Mouse (Mus musculus) neural tube, embryonic 12.5 days (tissue): ENCODE results near the gene Gas7. TPM values are rescaled to one million over a fixed set of nuclear protein-coding genes. Genes with fewer than 3 reads are reported as not detected.
A peak's percentile ranks its signal among the peaks of the same experiment; 100 is the strongest.

Experiments used
- ATAC-seq: fragments of 200-750 bp; cut with Nextera tagmentation; 2 replicates; pipeline ENCODE4 v1.8.0; 2017; ENCODE audit warnings: low read depth, mild to moderate bottlenecking, moderate TSS enrichment, moderate library complexity; ENCODE audit not compliant: low FRiP score
- H3K27ac ChIP-seq: fragments of 300-500 bp; sonication (generic); 2 replicates; pipeline ENCODE4 v1.5.1; 2016
- H3K27me3 ChIP-seq: fragments of 300-500 bp; sonication (generic); replicated peaks from 2 replicates; pipeline ENCODE4 v1.6.1; 2016; ENCODE audit warnings: mild to moderate bottlenecking
- H3K36me3 ChIP-seq: fragments of 300-500 bp; sonication (generic); 2 replicates; pipeline ENCODE4 v1.6.1; 2016; ENCODE audit warnings: mild to moderate bottlenecking
- H3K4me1 ChIP-seq: fragments of 300-500 bp; sonication (generic); 2 replicates; pipeline ENCODE4 v1.6.1; 2016
- H3K4me2 ChIP-seq: fragments of 300-500 bp; sonication (generic); replicated peaks from 2 replicates; pipeline ENCODE4 v1.6.1; 2016; ENCODE audit warnings: mild to moderate bottlenecking
- H3K4me3 ChIP-seq: fragments of 300-500 bp; sonication (generic); 2 replicates; pipeline ENCODE4 v1.5.1; 2016
- H3K9ac ChIP-seq: fragments of 300-500 bp; sonication (generic); 2 replicates; pipeline ENCODE4 v1.6.1; 2016; ENCODE audit warnings: mild to moderate bottlenecking
- H3K9me3 ChIP-seq: fragments of 300-500 bp; sonication (generic); 2 replicates; pipeline ENCODE4 v1.6.1; 2016; ENCODE audit warnings: mild to moderate bottlenecking
- WGBS: fragments of 180-500 bp; shearing (Covaris S2); methylation state at CpG from one replicate; pipeline ENCODE4 v1.1.7; 2016; 5-methylcytosine and 5-hydroxymethylcytosine counted together
- polyA plus RNA-seq: library from polyadenylated mRNA; unstranded; fragments of >200 nt; fragmentation: Nextera tagmentation; extraction: Ambion mirVana; gene quantifications from 2 replicates; pipeline ENCODE4 v1.2.1, GENCODE M21; 2016

Gas7 gene
- polyA plus RNA-seq, 1 experiment from 2014 or later = 4.5 TPM

DNA sequence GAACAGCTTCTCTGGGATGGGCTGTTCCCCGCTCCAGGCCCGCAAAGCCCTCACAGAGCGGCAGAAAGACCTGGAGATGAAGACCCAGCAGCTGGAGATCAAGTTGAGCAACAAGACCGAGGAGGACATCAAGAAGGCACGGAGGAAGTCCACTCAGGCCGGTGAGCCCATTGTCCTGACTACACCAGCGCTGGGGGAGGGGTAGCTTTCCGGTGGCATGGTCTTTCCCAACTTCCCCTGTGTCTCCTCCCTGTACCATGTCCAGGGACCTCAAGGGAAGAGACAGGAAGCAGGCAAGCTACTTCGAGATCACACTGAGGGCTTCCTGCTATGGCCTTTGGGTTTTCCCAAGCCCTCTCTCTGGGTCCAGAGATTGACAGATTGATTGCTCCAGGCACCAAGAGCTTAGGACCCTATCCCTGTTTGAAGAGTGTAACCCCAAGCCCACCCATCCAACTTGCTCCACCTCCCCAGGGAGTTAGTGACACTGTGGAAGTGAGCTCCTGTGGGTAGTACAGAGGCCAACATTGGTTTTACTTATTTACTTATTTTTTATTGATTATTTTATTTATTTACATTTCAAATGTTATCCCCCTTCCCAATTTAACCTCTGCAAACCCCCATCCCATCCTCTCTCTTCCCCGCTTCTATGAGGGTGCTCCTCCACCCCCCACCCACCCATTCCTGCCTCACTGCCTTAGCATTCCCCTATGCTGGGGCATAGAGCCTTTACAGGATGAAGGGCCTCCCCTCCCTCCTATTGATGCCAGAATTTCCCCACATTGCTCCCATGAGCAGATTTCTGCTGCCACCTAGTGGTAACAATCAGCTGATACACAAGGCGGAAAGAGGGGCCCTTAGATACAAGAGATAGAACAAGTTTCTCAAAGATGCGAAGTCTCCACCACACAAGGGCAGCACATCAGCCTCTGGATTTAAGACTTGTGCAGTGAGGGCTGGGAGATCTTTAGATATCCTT, 220.6 kb downstream of the Gas7 start:
- Histone ChIP-seq H3K9ac (no peak overlapping the region), H3K36me3 (no peaks in the 10 kb centered on the region), H3K27ac (no peak overlapping the region), H3K27me3 (no peaks in the 10 kb centered on the region), H3K4me2 (no peak overlapping the region), H3K4me3 (no peak overlapping the region), H3K4me1 (no peaks in the 10 kb centered on the region), H3K9me3 (no peaks in the 10 kb centered on the region)
- WGBS = 64% methylated on average over 12 of the region's 12 CpGs
- peak; percentile 85 for ATAC-seq

DNA sequence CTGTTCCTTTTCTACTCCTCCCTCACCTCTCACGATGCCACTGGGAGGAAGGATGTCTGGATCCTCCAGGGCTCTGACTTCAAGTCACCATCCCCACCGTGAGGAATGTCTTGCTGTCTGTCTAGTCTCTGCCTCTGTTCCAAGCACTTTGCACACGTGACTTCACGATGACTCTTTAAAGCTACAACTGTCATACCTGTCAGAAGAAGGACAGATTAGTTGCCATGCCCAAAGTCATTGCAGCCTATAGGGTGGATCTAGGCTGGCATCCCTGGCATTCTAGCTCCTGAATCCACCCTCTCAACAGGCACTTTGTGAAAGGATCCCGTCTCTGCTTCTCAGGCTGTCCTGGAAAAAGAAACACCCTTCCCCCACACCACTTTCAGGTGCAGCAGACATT, 224.1 kb downstream of the Gas7 start:
- H3K4me2 ChIP-seq = no peak overlapping the region
- H3K4me1 ChIP-seq = no peaks in the 10 kb centered on the region
- no peak overlapping the region for H3K9ac ChIP-seq
- H3K27ac ChIP-seq = no peak overlapping the region
- 76% methylated on average over 5 of the region's 5 CpGs for WGBS
- ATAC-seq = no peak
- no peaks in the 10 kb centered on the region for H3K36me3 ChIP-seq
- no peaks in the 10 kb centered on the region for H3K9me3 ChIP-seq
- H3K27me3 ChIP-seq = no peaks in the 10 kb centered on the region
- H3K4me3 ChIP-seq = no peak overlapping the region

DNA sequence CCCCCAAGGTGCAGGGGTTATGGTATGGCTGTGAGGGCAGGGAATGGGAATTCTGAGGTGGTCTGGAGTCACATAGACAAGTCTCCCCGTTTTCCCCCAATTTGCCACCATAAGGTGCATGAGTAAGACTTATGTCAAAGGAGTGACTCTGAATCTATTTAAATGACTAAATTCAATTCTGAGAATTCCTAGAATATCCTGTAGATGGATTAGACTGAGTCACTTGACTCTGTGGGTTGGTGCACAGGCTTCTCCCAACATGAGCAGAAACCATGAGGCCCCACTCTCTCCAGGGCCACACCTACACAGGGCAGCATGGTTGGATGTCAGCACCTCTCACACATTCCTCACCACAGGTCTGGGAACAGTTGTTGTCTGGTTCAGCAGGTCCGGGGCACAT, 224.7 kb downstream of the Gas7 start:
- H3K36me3 ChIP-seq = no peaks in the 10 kb centered on the region
- H3K27ac ChIP-seq = no peak overlapping the region
- H3K9ac ChIP-seq = no peak overlapping the region
- no peaks in the 10 kb centered on the region for H3K27me3 ChIP-seq
- H3K4me2 ChIP-seq = no peak overlapping the region
- no peak for ATAC-seq
- H3K9me3 ChIP-seq = no peaks in the 10 kb centered on the region
- H3K4me1 ChIP-seq = no peaks in the 10 kb centered on the region
- 78% methylated on average over 2 of the region's 2 CpGs for WGBS
- no peak overlapping the region for H3K4me3 ChIP-seq

DNA sequence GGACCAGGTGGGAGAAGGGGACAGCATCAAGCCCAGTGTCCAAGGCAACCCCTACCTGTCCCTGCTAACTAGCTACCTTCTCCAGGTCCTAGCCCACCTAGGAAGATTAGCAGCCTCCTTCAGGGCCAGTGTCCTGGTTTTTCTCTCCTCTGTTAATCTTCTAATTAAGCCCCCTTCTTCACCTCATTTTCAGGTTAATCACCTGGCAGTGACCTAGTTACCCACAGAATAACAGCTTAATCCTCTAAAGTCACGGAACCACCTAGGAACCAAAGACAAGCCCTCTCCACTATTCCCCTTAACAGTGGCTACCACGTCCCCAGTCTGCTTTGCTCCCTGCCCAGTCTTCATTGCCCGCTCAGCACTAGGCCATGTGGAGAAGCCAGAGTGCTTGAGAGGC, 226.6 kb downstream of the Gas7 start:
- ATAC-seq = no peak
- Histone ChIP-seq H3K27me3 (no peaks in the 10 kb centered on the region), H3K9ac (no peak overlapping the region), H3K9me3 (no peaks in the 10 kb centered on the region), H3K27ac (no peak overlapping the region), H3K4me1 (no peaks in the 10 kb centered on the region), H3K4me2 (no peak overlapping the region), H3K4me3 (no peak overlapping the region), H3K36me3 (no peaks in the 10 kb centered on the region)
- WGBS = 89% methylated on average over 3 of the region's 3 CpGs

DNA sequence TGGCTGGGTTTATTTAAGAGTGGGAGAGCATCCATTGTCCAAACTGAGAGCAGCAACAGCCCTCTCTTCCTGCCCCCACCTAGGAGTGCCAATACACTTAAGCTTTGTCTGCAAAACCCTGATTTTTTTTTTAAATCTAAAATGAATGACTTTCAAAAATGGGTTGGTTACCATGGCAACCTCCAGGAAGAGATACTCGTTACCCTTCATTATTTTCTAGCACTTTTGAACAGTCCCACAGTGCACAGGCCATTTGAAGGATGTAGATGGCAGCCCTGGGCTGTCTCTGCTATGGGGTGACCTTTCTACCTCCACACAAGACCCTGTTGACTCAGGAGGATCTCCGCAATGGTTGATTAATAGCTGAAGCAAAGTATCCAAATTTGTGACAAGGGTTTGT, 230.9 kb downstream of the Gas7 start:
- ATAC-seq = no peak
- no peaks in the 10 kb centered on the region for H3K36me3 ChIP-seq
- no peak overlapping the region for H3K9ac ChIP-seq
- H3K27me3 ChIP-seq = no peaks in the 10 kb centered on the region
- H3K4me2 ChIP-seq = no peak overlapping the region
- no peaks in the 10 kb centered on the region for H3K4me1 ChIP-seq
- no peak overlapping the region for H3K4me3 ChIP-seq
- no peak overlapping the region for H3K27ac ChIP-seq
- no peaks in the 10 kb centered on the region for H3K9me3 ChIP-seq
- 69% methylated on average over 2 of the region's 2 CpGs for WGBS

DNA sequence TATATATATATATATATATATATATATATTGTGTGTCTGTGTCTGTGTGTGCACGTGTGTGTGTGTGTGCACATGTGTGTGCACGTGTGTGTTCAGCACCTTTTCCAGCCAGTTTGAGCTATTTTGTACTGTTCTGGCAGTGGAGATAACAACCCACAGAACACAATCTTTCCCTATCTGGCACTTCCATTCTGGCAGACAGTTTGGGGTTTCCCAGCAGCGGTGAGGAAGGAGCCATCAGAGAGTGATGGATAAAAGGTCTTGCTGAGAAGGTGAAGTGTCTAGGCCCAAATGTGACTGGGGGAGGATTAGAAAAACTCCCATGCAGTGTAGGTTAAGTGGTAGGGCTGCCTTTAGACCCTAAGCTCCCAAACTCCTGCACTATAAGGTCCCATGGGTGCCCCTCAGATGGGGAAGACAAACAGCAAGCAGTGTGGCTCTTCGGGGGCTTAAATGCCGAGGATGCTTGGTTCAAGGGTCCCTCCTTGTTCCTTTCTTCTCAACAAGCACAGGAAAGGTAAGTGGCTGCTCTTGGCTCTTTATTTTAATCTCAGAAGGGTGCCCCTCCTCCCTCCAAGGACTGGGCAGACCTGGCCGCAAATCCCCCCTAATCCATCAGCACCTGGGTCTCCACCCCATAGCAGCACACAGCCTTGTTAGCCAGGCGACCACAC, 239.6 kb downstream of the Gas7 start, which contains the start of gene Rcvrn:
TSS of gene Rcvrn (plus strand) at position 624 of the 674 bp plus-strand sequence.
- no peaks in the 10 kb centered on the region for H3K36me3 ChIP-seq
- no peaks in the 10 kb centered on the region for H3K9me3 ChIP-seq
- H3K27me3 ChIP-seq = no peaks in the 10 kb centered on the region
- H3K27ac ChIP-seq = no peak within 1 kb of the TSS
- WGBS = 79% methylated on average over 7 of the region's 7 CpGs
- no peak within 1 kb of the TSS for H3K4me3 ChIP-seq
- ATAC-seq = no peak
- no peak within 1 kb of the TSS for H3K9ac ChIP-seq
- H3K4me2 ChIP-seq = no peak within 1 kb of the TSS
- H3K4me1 ChIP-seq = no peaks in the 10 kb centered on the region

DNA sequence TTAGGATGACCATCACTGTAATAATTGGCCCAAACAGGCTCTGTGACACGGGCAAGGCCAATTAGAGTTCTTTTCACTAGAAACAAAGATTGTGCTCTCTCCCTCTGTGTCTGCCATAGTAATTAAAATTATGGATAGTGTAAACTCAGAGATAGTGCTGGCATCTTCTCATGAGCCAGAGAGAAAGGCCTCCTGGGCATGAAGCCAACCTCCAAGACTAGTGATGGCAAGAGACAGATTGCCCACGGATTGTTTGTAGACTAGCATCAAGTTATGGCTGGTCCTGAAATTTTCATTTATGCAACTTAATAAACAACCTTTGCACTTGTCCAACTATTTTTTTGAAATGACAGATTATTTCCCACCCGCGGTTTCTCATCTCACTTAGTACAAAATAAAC, 257.7 kb downstream of the Gas7 start:
- WGBS = 86% methylated on average over 4 of the region's 4 CpGs
- no peak overlapping the region for H3K4me2 ChIP-seq
- ATAC-seq = no peak
- H3K9ac ChIP-seq = no peak overlapping the region
- no peaks in the 10 kb centered on the region for H3K36me3 ChIP-seq
- H3K9me3 ChIP-seq = no peaks in the 10 kb centered on the region
- H3K27me3 ChIP-seq = no peaks in the 10 kb centered on the region
- no peaks in the 10 kb centered on the region for H3K4me1 ChIP-seq
- H3K27ac ChIP-seq = no peak overlapping the region
- no peak overlapping the region for H3K4me3 ChIP-seq

DNA sequence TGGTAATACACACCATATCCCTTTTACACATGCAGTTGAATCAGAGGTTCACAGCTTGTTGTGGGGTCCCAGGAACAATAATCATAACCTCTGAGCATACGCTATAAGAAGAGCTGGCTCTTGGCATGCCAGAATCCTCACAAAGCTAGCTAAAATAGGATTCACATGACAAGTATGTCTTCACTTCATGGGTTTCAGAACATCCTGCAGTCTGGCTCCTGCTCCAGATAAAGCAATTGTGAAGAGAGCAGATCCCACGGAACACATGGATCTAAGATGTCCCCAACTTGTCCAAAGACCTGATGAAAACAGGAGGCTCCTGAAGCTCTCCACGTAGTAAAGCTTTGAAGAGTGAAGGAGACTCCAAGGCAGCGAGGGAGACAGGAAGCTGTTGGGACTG, 260.1 kb downstream of the Gas7 start:
- Histone ChIP-seq H3K4me1 (no peaks in the 10 kb centered on the region), H3K27me3 (no peaks in the 10 kb centered on the region), H3K4me2 (no peak overlapping the region), H3K4me3 (no peak overlapping the region), H3K9ac (no peak overlapping the region), H3K27ac (no peak overlapping the region), H3K36me3 (no peaks in the 10 kb centered on the region), H3K9me3 (no peaks in the 10 kb centered on the region)
- no peak for ATAC-seq
- 91% methylated on average over 4 of the region's 4 CpGs for WGBS

DNA sequence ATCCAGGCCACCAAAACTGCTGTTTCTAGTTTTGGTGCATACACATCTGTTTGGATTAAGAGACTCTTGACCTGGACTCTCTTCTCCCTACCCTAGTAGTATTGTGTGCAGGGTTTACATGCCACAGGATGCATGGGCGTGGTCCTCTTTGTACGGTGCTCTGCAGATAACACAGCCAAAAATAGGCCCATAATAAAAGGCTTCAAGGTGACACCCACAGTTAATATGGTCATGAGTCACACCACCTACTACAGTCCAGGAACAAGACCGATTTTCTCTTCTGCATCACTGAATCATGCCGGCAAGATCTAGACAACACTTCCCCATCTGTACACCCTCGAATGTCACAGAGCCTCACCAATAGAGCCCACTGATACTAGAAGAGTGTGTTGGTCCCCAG, 266.2 kb downstream of the Gas7 start:
- Histone ChIP-seq H3K9ac (no peak overlapping the region), H3K4me3 (no peak overlapping the region), H3K4me2 (no peak overlapping the region), H3K27me3 (no peaks in the 10 kb centered on the region), H3K9me3 (no peaks in the 10 kb centered on the region), H3K27ac (no peak overlapping the region), H3K36me3 (no peaks in the 10 kb centered on the region), H3K4me1 (no peaks in the 10 kb centered on the region)
- no peak for ATAC-seq
- WGBS = 92% methylated on average over 5 of the region's 5 CpGs

DNA sequence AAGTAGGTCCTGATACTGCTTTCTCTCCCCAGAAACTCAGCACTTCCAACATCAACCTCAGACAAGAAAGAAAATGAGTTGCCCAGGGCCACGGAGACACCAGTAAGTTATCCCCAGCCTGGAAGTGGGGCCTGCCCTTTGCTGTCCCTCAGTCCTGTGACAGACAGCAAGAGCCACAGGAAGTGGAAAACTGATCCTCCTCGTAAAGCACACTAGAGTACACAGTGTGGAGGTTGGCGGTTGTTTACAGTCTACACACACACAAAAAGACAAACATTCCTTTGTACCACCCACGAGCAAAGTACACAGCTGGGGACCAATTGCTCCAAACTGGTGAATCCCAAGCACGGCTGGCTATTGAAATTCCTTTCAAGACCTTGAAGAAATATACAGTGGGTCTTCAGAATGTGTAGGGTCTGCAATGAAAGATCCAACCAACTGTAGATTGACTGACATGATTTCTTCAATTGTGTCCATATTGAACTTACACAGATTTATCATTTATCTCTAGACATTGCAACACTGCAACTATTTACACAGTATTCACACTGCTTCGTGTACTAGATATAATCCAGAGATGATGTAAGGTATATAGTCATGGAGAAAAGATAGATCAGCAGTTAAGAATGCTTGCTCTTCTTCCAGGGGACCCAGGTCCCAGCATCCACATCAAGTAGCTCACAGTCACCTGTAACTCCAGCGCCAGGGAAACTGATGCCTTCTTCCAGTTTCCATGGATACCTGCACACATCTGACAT, 267.3 kb downstream of the Gas7 start:
- H3K4me2 ChIP-seq = no peak overlapping the region
- no peak overlapping the region for H3K9ac ChIP-seq
- no peak overlapping the region for H3K4me3 ChIP-seq
- H3K36me3 ChIP-seq = no peaks in the 10 kb centered on the region
- no peaks in the 10 kb centered on the region for H3K9me3 ChIP-seq
- WGBS = 51% methylated on average over 7 of the region's 7 CpGs
- no peak for ATAC-seq
- no peaks in the 10 kb centered on the region for H3K4me1 ChIP-seq
- H3K27ac ChIP-seq = no peak overlapping the region
- no peaks in the 10 kb centered on the region for H3K27me3 ChIP-seq

DNA sequence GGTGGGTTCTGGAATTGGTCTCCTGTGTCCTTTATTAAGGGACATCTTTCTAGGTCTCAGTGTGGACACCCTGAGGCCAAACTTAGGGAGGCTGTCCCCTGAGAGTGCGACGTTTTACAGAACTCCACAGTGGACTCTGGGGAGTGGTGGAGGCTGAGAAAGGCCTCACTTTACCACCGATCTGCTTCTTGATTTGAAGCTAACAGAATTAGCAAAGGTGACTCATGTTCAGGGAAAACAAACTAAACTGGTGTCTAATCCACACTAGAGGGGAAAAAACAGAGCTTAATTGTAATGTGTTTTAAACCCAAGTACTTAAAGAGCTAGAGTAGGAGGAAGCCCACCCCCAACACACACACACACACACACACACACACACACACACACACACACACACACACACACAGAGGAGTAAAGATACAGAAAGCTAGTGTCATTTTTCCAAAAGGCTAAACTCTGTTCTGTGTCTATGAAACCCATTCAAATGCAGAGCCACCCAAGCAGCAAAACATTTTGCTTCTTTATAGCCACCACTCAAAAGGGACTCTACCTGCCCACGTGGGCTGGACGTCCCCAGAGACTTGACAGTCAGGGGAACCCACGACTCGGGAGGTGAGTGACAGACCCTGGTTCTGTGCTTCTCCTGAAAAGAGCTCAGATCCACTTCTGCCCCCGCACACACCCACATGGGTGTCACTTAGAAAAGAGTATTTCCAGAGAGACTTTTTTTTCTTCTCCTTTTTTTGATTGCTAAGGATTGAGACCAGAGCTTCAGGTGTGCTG, 268.2 kb downstream of the Gas7 start:
- ATAC-seq = no peak
- no peaks in the 10 kb centered on the region for H3K27me3 ChIP-seq
- WGBS = 77% methylated on average over 8 of the region's 8 CpGs
- no peaks in the 10 kb centered on the region for H3K4me1 ChIP-seq
- no peak overlapping the region for H3K27ac ChIP-seq
- no peaks in the 10 kb centered on the region for H3K9me3 ChIP-seq
- no peaks in the 10 kb centered on the region for H3K36me3 ChIP-seq
- H3K4me3 ChIP-seq = no peak overlapping the region
- no peak overlapping the region for H3K4me2 ChIP-seq
- no peak overlapping the region for H3K9ac ChIP-seq
